Mouse (Mus musculus) R1 (cell line): ENCODE measurements around the gene Chia1.
A peak's percentile ranks its signal among the peaks of the same experiment; 100 is the strongest.
"Not testable (repeated sequence)": the region's sequence is repeated elsewhere in the genome, so short reads cannot be mapped to it uniquely, and the experiment has no call there.

Experiments used
- DNase-seq: peaks from one replicate; pipeline ENCODE4 v3.0.0-alpha.2; 2018; ENCODE audit warnings: low read depth, low spot score

Gene Chia1

GRCm38 (mm10) chr3:106112929-106113328, at the start of gene Chia1:
Gene Chia1, plus strand, starts transcription at chr3:106113229.
- DNase-seq: no peak

GRCm38 (mm10) chr3:106067707-106068106, 45.3 kb upstream of the Chia1 start:
- peak; percentile 71 for DNase-seq

DNA sequence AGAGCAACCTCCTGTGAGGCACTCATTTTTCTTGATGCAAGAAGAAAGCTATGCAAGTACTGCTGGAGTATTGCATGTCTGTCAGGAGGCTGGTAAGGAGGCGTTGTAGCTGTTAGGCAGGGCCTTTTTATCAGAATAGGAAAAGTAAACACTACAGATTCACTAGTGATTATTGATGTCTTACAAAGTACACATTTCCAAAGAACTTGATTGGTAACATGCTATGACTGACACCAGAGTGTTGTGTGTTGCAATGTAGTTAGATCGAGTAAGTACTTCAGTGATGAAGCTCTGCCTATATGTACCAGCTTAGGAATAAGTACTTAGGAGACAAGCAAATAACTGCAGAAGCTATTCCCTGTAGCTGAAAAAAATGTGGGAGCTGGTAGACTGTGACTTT, 42.0 kb upstream of the Chia1 start:
- no peak for DNase-seq

- DNase-seq: no peak
Observed at GRCm38 (mm10) chr3:106074824-106075223, 38.2 kb upstream of the Chia1 start.

DNA sequence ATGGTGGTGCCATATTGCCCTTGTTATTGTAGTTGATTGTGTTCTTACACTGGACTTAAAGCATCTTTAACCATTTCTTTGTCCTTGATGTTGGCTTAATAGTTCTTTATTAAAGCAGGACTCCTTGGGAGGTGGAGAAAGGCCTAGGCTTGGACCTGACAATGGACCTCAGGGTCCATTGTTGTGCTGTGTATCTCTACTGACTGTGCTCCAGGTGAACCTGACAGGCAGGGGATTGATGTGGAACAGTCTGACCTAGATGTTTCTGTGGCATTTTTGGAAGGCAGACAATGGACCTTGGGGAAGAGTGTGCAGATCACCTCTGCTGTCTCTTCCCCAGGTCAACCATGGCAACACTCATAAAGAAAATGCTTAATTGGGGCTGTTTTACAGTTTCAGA, 14.0 kb downstream of the Chia1 start:
- DNase-seq: no peak

GRCm38 (mm10) chr3:106128807-106129493, 15.9 kb downstream of the Chia1 start:
- no peak for DNase-seq

DNA sequence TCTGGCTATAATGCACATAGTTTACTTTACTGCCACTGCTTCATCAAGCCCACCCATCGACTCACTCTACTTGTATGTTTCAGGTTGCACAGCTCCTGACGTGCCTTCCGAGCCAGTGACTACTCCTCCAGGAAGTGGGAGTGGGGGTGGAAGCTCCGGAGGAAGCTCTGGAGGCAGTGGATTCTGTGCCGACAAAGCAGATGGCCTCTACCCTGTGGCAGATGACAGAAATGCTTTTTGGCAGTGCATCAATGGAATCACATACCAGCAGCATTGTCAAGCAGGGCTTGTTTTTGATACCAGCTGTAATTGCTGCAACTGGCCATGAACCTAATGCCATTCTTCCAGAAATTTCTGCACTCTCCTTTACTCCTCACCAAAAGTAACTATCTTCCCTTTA, 18.7 kb downstream of the Chia1 start:
- DNase-seq: no peak

DNA sequence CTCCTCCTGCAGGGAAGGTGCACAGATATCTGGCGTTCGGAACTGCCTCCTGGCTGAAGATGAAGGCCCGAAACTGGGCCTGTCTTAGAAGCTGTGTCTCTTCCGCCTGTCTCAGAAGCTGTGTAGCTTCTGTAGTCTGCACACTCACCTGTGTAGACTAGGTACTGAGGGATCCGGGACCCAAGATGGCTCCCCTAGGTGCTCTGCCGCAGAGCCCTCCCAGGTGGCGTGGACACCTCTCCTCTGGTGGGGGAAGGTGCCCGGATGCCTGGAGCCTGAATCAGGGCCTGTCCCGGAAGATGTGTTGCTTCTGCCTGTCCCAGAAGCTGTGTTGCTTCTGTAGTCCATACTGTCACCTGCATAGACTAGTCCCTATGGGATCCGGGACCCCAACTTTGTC, 31.1 kb downstream of the Chia1 start:
- DNase-seq: no peak

DNA sequence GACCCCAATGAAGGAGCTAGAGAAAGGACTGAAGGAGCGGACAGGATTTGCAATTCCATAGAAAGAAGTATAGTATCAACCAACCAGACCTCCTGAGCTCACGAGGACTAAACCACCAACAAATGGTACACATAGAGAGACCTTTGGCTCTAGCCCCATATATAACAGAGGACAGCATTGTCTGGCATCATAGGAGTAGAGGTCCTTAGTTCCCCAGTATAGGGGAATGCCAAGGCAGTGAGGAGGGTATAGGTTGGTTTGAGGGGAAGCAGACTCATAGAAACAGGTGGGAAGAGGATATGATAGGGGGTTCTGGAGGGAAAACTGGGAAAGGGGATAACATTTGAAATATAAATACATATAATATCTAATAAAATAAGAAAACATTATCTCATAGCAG, 41.4 kb downstream of the Chia1 start:
- no peak for DNase-seq

GRCm38 (mm10) chr3:106167464-106167863, 54.4 kb downstream of the Chia1 start, which contains the start of gene Chil3:
Gene Chil3, minus strand, starts transcription at chr3:106167564.
- DNase-seq: no peak

- no peak for DNase-seq
Observed at GRCm38 (mm10) chr3:106170522-106171053, 57.6 kb downstream of the Chia1 start.

- no peak for DNase-seq
Observed at GRCm38 (mm10) chr3:106171135-106171731, 58.2 kb downstream of the Chia1 start.

GRCm38 (mm10) chr3:106172506-106172905, 59.5 kb downstream of the Chia1 start:
- DNase-seq: not testable (repeated sequence)

DNA sequence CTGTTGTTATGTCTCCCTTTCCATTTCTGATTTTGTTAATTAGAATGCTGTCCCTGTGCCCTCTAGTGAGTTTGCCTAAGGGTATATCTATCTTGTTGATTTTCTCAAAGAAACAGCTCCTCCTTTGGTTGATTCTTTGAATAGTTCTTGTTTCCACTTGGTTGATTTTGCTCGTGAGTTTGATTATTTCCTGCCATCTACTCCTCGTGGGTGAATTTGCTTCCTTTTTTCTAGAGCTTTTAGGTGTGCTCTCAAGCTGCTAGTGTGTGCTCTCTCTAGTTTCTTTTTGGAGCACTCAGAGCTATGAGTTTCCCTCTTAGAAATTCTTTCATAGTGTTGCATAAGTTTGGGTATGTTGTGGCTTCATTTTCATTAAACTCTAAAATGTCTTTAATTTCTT, 61.9 kb downstream of the Chia1 start:
- DNase-seq: not testable (repeated sequence)

- no peak for DNase-seq
Observed at GRCm38 (mm10) chr3:106177509-106178189, 64.6 kb downstream of the Chia1 start.
